Mouse (Mus musculus) kidney, adult 2 months (tissue): ENCODE data around the gene Ulk4.

ENCODE experiments used
- CTCF ChIP-seq: fragments of 200-500 bp; conservative IDR thresholded peaks from 2 replicates; pipeline ENCODE4 v1.5.1; 2011; ENCODE audit warnings: low read depth, mild to moderate bottlenecking, control low read depth, low read length, moderate library complexity, mixed read lengths; ENCODE audit not compliant: insufficient read depth, insufficient read length
- POLR2A ChIP-seq: fragments of 200-500 bp; IDR thresholded peaks from one replicate; pipeline ENCODE4 v1.6.1; 2011; ENCODE audit warnings: low read depth, low read length, control low read depth

GRCm38 (mm10) chr9:121153276-121153675, 123.7 kb downstream of the Ulk4 start:
- no peak for TF ChIP-seq CTCF
- TF ChIP-seq POLR2A, result no peak
